Mouse (Mus musculus): Measurements from ENCODE around the gene Adgrl4.

GRCm38 (mm10) chr3:151390912-151391311, 46.8 kb upstream of the Adgrl4 start:
- TF ChIP-seq GATA1 (IDR thresholded peaks at IDR 0.05; ENCODE audit: borderline replicate concordance, low read length) (no peak), FLI1 (IDR thresholded peaks at IDR 0.05; ENCODE audit: low read length) (no peak)
